Mouse (Mus musculus) limb, embryonic 10.5 days (tissue): ENCODE data around the gene Zfp784. TPM values are rescaled to one million over a fixed set of nuclear protein-coding genes. Genes with fewer than 3 reads are reported as not detected.
"Not testable (repeated sequence)": the region's sequence is repeated elsewhere in the genome, so short reads cannot be mapped to it uniquely, and the experiment has no call there.

Source experiments
- DNase-seq: peaks from one replicate; pipeline ENCODE4 v3.0.0-alpha.2; 2017; ENCODE audit warnings: low spot score
- H3K27ac ChIP-seq: fragments of 300-500 bp; sonication (generic); 2 replicates; pipeline ENCODE4 v1.5.1; 2016; ENCODE audit warnings: mild to moderate bottlenecking
- H3K27me3 ChIP-seq: fragments of 300-500 bp; sonication (generic); 2 replicates; pipeline ENCODE4 v1.6.1; 2016; ENCODE audit warnings: low read depth, mild to moderate bottlenecking; ENCODE audit not compliant: poor library complexity, severe bottlenecking
- H3K36me3 ChIP-seq: fragments of 300-500 bp; sonication (generic); 2 replicates; pipeline ENCODE4 v1.6.1; 2016; ENCODE audit warnings: mild to moderate bottlenecking, moderate library complexity
- H3K4me1 ChIP-seq: fragments of 300-500 bp; sonication (generic); 2 replicates; pipeline ENCODE4 v1.6.1; 2016
- H3K4me3 ChIP-seq: fragments of 300-500 bp; sonication (generic); 2 replicates; pipeline ENCODE4 v1.5.1; 2016; ENCODE audit warnings: mild to moderate bottlenecking, moderate library complexity
- H3K9me3 ChIP-seq: fragments of 300-500 bp; sonication (generic); replicated peaks from 2 replicates; pipeline ENCODE4 v1.6.1; 2016; ENCODE audit warnings: mild to moderate bottlenecking
- WGBS: fragments of 180-500 bp; shearing (Covaris S2); methylation state at CpG from one replicate; pipeline ENCODE4 v1.1.7; 2016; 5-methylcytosine and 5-hydroxymethylcytosine counted together
- polyA plus RNA-seq: library from polyadenylated mRNA; unstranded; fragments of >200 nt; fragmentation: Nextera tagmentation; extraction: Ambion mirVana; gene quantifications from 2 replicates; pipeline ENCODE4 v1.2.1, GENCODE M21; 2016

Gene Zfp784
- polyA plus RNA-seq, 1 experiment from 2014 or later, result 4.0 TPM

DNA sequence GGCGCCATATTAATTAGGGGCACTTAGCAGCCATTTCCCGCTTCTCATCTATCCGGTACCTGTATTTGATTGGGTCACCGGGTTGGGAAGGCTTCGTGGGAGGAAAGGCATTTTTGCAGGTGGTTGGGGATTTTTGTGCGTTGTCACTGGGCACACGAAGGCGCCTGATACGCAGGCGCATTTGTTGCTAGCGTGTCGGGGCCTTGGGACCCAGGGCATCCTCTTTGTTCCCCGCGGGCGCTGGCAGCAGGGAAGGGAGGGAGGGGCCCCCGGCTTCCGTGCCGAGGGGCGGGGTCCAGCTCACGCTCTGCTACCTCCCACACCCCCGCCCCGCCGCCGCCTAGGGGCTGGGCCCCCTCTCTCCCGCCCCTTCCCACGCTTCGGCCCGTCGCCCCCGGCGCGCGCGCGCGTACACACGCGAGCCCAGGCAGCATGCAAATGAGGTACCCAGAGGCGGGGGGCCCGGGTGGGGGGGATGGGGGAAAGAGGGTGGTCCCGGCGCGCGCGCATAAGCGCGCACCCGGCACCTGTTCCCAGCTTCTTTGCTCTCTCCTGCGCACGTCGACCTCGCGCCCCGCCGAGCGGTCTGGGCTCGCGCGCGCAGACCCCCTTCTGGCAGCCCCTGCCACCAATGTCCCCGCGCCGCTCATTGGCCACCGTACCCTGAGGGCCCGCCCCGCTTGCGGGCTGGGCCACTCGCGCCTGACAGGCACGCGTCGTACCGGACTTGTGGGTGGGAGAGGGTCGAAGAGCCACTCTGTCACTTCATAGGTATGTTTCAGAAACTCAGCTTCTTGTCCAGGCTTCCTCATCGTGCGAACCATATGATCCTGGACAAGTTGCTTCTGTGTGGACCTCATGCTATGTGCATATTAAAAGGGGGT lies 22.9 kb downstream of the Zfp784 start, which contains the start of gene Gm44973:
TSS of gene Gm44973 (plus strand) at position 379 of the 884 bp plus-strand sequence.
- under 1% methylated on average over 63 of the region's 76 CpGs for WGBS

DNA sequence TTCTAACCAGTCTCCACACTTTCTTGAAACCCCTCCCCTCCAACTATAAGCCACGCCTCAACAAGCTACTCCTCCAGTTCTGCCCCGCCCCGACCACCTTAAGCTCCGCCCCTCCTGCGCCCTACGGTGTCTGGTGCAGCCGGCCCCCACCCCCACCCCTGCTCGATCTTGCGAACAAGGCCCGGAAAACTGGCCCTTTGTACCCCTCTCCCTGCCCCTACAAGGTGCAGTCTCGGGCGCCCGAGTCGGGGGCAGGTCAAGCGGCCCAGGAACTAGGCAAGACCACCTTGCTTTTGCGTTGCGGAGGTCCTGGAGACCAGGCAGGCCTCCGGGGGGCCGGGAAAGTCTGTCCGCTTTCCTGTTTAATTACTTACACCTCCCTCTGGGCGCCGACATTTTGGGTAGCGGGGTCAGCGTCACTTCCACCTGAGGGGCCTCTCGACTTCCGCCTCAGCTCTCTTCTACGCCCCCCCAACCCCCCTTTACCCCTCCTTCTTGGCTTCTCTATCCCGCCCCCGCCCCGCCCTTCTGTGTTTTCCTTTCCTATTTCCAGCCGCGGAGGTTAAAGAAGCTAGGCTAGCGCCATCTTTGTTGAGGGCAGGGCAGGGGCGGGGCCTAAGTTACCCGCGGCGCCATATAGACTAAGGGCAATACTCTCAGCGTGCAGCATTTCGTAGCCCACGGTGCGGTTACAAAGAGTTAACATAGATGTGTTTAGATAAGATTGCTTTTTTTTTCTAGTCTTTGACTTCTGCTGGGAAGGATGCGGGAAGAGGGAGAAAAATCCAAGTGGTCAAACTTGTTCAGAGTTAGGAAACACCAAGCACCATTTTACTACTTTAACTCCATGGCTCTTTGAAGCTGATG lies 23.8 kb downstream of the Zfp784 start, which contains the start of the genes Zfp524 and Fiz1:
TSS of gene Zfp524 (plus strand) at position 165 of the 867 bp plus-strand sequence.
TSS of gene Fiz1 (minus strand) at position 447 of the 867 bp plus-strand sequence.
- Histone ChIP-seq H3K27me3 (no peaks in the 10 kb centered on the region), H3K9me3 (no peaks in the 10 kb centered on the region), H3K4me1 (peaks cover 16% of the 10 kb centered on the region; the same call in 1 of the 2 replicates), H3K27ac (peak within 1 kb of the TSS; percentile 98), H3K4me3 (peak within 1 kb of the TSS; percentile 69), H3K36me3 (peaks cover 54% of the 10 kb centered on the region)
- DNase-seq, result peak; percentile 97
- under 1% methylated on average over 42 of the region's 42 CpGs for WGBS

More for the DNA sequence above, 22.9 kb downstream of the Zfp784 start, which contains the start of gene Gm44973:
- Histone ChIP-seq H3K4me1 (peaks cover 16% of the 10 kb centered on the region; the same call in 1 of the 2 replicates), H3K4me3 (peak within 1 kb of the TSS; percentile 69), H3K27me3 (no peaks in the 10 kb centered on the region), H3K36me3 (peaks cover 45% of the 10 kb centered on the region), H3K9me3 (no peaks in the 10 kb centered on the region), H3K27ac (peak within 1 kb of the TSS; percentile 98)
- peak; percentile 99 for DNase-seq

DNA sequence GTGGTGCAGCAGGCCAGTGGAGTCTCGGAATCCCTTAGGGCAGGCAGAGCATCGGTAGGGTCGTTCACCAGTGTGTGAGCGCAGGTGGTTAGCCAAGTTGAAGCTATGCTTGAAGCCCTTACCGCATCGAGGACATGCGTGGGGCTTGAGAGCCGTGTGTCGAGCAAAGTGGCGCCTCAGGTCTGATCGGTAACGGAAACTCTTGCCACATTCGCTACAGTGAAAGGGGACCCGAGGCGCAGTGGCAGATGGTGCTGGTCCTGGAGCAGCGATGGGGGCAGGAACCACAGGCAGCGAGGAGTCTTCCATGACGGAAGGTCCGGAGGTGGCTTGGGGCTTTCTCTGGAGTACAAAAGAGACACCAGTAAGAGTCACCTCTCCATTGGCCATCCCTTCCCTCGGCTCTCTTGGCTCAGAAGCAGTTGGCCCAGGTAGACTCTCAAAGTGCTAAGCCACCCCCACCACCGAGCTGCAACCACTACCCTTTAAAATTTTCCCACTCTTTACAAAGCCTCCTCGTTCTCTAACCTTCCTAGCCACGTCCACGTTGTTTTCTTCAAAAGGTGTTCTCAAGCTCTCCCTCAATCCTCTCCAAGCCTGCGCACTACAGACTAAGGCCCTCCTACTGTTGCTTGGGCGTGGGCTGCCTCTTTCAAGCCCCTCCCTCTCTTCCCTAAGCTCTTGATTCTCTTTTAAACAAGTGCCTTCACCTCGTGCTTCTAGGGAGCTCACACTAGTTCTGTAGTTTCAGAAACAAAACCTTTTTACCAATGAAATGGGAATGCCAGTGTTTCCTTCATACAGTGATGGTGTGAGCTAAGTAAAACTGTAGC lies 25.3 kb downstream of the Zfp784 start:
- 92% methylated on average over 27 of the region's 27 CpGs for WGBS
- Histone ChIP-seq H3K9me3 (no peaks in the 10 kb centered on the region), H3K4me3 (peak overlapping the region; percentile 69), H3K27ac (no peak overlapping the region), H3K27me3 (no peaks in the 10 kb centered on the region), H3K4me1 (peaks cover 16% of the 10 kb centered on the region; the same call in 1 of the 2 replicates), H3K36me3 (peaks cover 65% of the 10 kb centered on the region)
- no peak for DNase-seq

DNA sequence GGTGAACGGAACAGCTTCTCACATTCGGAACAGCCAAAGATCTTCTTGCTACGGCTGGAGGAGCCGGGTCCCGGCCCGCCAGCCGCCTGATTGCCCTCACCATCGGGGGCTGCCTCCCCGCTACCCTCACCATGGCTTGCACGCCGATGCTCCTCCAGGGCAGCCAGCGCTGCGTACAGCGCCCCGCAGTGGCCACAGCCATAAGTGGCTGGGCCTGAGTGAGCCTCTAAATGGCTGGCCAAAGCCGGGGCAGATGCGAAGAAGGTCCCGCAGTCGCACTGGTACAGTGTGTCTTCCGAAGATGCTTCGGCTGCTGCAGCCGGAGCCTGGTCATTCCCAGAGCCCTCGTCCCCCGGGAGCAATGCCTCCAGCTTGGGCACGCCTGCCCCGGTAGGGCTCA lies 30.0 kb downstream of the Zfp784 start:
- no peaks in the 10 kb centered on the region for H3K9me3 ChIP-seq
- H3K4me1 ChIP-seq, result 0 out of 2 replicates have a peak, but pooled peaks cover 9% of the 10 kb centered on the region
- 0 out of 2 replicates have a peak overlapping the region, but pooled peaks have one; percentile 4 for H3K4me3 ChIP-seq
- no peaks in the 10 kb centered on the region for H3K27me3 ChIP-seq
- H3K27ac ChIP-seq, result no peak overlapping the region
- 95% methylated on average over 26 of the region's 26 CpGs for WGBS
- no peak for DNase-seq
- peaks cover 73% of the 10 kb centered on the region for H3K36me3 ChIP-seq

DNA sequence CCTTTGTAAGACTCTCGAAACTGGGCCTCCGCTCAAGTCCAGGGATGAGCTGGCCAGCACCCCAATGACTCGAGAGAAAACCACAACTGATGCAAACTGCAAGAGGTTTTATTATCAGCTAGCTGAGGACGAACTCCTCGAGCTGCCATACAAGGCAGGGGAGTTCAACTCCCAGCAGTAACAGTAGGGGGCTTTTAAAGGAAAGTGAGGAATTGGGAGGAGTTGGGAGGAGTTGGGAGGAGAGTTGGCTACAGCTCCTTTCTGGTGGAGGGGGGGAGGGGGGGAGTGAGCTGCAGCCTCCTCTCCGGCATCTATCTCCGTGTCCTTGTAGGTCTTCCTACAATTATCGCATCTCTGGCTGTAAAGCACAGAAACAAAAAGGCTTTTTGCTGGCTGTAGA lies 35.4 kb downstream of the Zfp784 start:
- H3K4me1 ChIP-seq, H3K4me3 ChIP-seq, H3K27me3 ChIP-seq, H3K27ac ChIP-seq, H3K9me3 ChIP-seq, DNase-seq: not testable (repeated sequence)
- 75% methylated on average over 8 of the region's 8 CpGs for WGBS
- H3K36me3 ChIP-seq, result peaks cover 19% of the 10 kb centered on the region

DNA sequence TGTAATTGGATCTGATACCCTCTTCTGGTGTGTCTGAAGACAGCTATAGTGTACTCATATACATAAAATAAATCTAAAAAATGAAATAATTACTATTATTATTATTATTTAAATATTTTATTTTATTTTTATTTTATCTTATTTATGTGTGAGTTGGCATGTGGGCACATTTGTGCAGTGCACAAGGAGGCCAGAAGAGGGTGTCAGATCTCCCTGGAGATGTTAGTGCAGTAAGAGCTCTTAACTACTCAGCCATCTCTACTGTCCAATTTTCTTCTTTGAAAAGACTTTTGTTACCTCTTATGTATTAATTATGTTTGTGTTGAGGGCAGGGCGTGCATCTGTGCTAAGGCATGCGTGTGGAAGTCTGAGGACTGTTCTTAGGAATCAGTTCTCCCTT lies 38.4 kb downstream of the Zfp784 start:
- no peaks in the 10 kb centered on the region for H3K36me3 ChIP-seq

DNA sequence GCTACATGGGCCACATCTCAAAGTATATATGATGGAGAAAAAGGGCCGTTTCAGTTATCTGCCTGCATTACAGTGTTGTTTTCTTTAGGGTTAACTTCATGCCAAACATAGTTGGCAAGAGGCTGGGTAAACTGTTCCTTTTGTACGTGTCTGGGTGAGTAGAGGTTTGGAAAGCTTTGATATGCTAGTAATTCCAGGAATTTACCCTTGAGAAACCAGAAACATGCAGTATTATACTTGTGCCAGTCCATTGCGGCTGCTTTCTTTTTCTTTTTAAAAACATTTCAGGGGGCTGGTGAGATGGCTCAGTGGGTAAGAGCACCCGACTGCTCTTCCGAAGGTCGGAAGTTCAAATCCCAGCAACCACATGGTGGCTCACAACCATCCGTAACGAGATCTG lies 41.3 kb downstream of the Zfp784 start:
- WGBS, result 73% methylated on average over 8 of the region's 8 CpGs
- H3K9me3 ChIP-seq, result peaks cover 5% of the 10 kb centered on the region; the same call in 1 of the 2 replicates
- H3K36me3 ChIP-seq, result peaks cover 27% of the 10 kb centered on the region
- H3K4me3 ChIP-seq, result peak overlapping the region; percentile 70
- peaks cover 31% of the 10 kb centered on the region for H3K4me1 ChIP-seq
- H3K27me3 ChIP-seq, result peaks cover 36% of the 10 kb centered on the region
- no peak overlapping the region; the same call in 1 of the 2 replicates for H3K27ac ChIP-seq
- no peak for DNase-seq

More for the DNA sequence above, 38.4 kb downstream of the Zfp784 start:
- peaks cover 7% of the 10 kb centered on the region for H3K27me3 ChIP-seq
- no peaks in the 10 kb centered on the region for H3K9me3 ChIP-seq
- peaks cover 21% of the 10 kb centered on the region for H3K4me1 ChIP-seq
- no peak overlapping the region for H3K27ac ChIP-seq
- DNase-seq, result no peak
- H3K4me3 ChIP-seq, result no peak overlapping the region
- WGBS, result 75% methylated on average over 2 of the region's 2 CpGs

DNA sequence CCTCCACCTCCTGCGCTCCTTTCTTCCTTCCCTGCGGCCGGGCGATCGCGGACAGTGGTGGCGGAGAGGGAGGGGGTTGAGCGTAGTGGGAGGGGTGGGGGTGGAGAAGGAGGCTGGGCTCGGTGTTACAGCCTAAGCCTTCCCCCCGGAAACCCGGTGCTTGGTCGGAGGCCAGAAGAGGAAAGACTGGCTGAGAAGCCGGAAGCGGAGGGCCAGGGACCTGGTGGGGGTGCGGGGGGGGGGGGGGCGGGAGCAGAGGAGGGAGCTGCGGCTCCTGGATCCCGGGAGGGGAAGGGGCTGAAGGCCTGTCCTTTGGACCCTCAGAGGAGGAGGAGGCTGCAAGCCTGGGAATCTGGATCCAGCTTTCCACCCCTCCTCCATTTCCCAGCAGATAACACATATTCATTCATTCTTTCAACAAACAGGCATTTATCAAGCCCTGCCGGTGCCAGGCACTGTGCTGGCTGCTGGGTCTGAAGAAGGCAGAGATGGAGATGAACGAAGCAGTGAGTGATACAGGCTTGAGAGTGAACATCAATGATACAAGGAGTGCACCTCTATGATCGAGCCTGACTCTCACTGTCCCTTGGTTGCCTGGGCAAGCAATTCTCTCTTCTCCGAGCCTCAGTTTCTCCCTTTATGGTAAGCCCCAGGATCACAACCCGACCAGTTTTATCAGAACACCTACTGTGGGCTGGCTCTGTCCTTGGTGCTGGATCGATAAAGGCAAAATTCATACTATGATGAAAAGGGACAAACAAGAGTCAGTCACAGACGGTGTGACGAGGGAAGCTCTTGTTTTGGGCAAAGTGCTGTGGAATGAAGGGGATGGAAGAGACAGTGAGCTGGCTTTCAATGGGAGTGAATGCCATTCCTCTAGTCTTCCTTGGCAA lies 42.0 kb downstream of the Zfp784 start, which contains the start of gene Zfp579:
TSS of gene Zfp579 (minus strand) at position 156 of the 893 bp plus-strand sequence.
- H3K27ac ChIP-seq, result peak within 1 kb of the TSS; percentile 84
- H3K4me1 ChIP-seq, result peaks cover 31% of the 10 kb centered on the region
- peak within 1 kb of the TSS; percentile 70 for H3K4me3 ChIP-seq
- WGBS, result 8% methylated on average over 20 of the region's 26 CpGs
- DNase-seq, result peak; percentile 97
- H3K27me3 ChIP-seq, result peaks cover 36% of the 10 kb centered on the region
- peaks cover 5% of the 10 kb centered on the region; the same call in 1 of the 2 replicates for H3K9me3 ChIP-seq
- H3K36me3 ChIP-seq, result peaks cover 32% of the 10 kb centered on the region

DNA sequence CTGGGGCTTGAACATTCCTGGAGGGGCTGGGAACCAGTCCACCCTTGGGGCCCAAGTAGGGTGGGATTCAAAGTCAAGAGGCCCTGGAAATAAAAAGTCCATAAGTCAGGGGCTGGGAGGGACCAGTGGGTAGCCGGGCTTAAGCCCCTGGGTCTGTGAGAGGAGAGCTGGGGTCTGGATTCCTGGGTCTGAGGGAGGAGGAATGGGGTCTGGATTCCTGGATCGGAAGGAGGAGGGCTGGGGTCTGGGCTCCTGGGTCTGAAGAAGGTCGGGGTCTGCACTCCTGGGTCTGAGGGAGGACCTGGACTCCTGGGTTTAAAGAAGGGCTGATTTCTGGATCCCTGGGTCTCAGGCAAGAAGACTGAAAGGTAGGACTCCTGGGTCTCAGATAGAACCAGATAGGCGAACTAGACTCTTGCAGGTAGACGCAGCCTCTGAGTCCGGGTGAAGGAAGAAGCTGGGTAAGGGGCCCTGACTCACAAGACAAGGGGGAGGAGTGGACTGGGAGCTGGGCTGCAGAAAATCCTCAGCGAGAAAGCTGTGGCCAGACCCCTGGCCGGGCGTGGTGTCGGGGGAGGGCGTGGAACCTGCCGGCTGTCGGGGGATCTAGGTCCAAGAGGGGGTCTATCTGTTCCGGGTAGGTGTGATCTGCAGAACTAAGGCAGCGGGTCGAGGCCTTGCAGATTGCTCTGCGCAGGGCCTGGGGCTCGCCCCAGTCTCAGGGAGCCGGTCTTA lies 42.8 kb downstream of the Zfp784 start:
- peak overlapping the region; percentile 70 for H3K4me3 ChIP-seq
- WGBS, result 7% methylated on average over 19 of the region's 19 CpGs
- peak overlapping the region; percentile 84 for H3K27ac ChIP-seq
- H3K36me3 ChIP-seq, result peaks cover 36% of the 10 kb centered on the region
- peaks cover 5% of the 10 kb centered on the region; the same call in 1 of the 2 replicates for H3K9me3 ChIP-seq
- peaks cover 39% of the 10 kb centered on the region for H3K27me3 ChIP-seq
- peaks cover 31% of the 10 kb centered on the region for H3K4me1 ChIP-seq
- DNase-seq, result no peak

DNA sequence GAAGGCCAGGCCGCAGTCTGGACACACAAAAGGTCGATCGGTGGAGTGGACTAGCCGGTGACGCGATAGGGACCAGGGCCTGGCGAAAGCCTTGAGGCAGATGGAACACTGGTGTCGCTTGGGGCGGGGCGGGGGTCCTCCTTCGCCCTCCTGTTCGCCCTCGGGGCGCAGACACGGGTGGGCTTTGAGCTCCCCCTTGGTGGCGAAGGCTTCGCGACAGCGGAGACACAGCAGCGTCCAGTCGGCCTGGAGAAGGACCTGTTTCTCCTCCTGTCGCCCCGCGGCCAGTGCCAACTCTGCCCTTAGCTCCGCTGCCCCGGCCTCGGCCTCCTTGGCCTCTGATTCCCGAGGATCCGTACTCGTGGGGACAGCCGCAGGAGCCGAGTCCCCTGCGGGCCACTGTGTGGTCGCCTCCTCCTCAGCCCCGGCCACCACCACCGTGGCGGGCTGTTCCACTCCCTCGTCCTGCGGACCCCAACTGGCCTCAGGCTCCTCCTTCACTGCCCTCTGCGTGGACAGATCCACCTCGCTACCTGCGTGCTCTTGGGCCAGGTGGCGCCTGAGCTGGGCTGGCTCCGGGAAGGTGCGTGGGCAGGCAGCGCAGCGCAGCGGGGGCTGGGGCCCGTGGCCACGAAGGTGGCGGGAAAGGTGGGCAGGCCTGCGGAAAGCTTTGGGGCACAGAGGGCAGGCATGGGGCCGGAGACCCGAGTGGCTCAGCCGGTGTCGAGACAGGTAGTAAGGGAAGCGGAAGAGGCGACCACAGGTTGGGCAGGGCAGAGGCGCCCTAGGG lies 44.1 kb downstream of the Zfp784 start:
- Histone ChIP-seq H3K4me1 (peaks cover 31% of the 10 kb centered on the region), H3K9me3 (peaks cover 5% of the 10 kb centered on the region; the same call in 1 of the 2 replicates), H3K4me3 (peak overlapping the region; percentile 70), H3K27ac (no peak overlapping the region), H3K27me3 (peaks cover 39% of the 10 kb centered on the region), H3K36me3 (peaks cover 36% of the 10 kb centered on the region)
- DNase-seq, result no peak
- 45% methylated on average over 59 of the region's 59 CpGs for WGBS
